ENCODE assay signal across 8 mouse cellular contexts in the genomic region with DNA sequence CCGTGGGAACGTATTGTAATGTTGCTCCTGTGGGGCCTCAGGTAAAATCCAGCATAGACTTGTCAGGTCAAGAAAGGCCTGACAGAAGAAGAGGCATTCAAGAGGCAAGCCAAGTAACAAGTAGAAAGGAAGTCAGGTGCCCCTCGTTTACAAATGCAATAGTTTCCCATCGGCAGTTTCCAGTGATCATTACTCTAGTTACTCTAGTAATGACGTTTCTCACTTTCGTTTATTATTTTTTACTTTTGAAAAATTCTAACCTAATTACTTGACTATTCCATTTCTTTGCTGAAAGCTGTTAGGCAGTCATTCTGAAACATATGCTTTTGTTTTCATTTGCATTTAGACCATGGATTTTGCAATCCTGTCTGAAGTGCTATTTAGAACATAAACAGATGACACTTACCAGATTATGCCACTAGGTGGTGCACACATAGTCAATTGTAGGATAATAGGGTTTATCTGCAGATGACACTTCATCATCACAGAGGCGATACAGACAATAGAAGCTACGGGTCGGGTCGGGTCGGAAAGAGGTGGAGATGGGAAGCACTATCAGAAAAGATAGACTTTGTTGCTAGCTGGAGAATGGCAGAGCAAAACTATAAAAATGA.
DNase-seq lines count a peak whose midpoint lies in the region; ATAC-seq and TF ChIP-seq lines count a peak whose summit lies in the region.
"Had no signal": no experiment of that assay in that cellular context is flagged by ENCODE, and none has a peak within 500 bp of the region (broad histone marks: within the 10 kb centered on the region; RNA-seq: fewer than 3 reads in every experiment).

No protein-coding gene starts in this region.

- H3K27ac ChIP-seq in kidney, adult 2 months (ENCODE audit: insufficient read depth, low read depth, low read length), result no peak overlapping the region
- H3K27ac ChIP-seq in MEL (ENCODE audit: control insufficient read depth, low read depth, low read length), result no peak overlapping the region
- H3K27ac ChIP-seq in forebrain, embryonic 16.5 days (ENCODE audit: low read length), result no peak overlapping the region
- H3K27ac ChIP-seq: limb, embryonic 12.5 days had no signal

- TF ChIP-seq RAD21 in MEL (IDR thresholded peaks at IDR 0.05; ENCODE audit: low read depth, low read length), result no peak

- no peaks in the 10 kb centered on the region for H3K4me1 ChIP-seq in kidney, adult 2 months (ENCODE audit: control insufficient read depth, insufficient read depth, low read length)
- H3K4me1 ChIP-seq in MEL (ENCODE audit: control insufficient read depth in 1 of 2, insufficient read depth in 2 of 2, low read length in 2 of 2), result no peaks in the 10 kb centered on the region
- H3K4me1 ChIP-seq in forebrain, embryonic 16.5 days (replicated peaks; ENCODE audit: control insufficient read depth, insufficient read depth, low read length), result no peaks in the 10 kb centered on the region
- H3K4me1 ChIP-seq: limb, embryonic 12.5 days had no signal

- no peaks in the 10 kb centered on the region for H3K36me3 ChIP-seq in kidney, adult 2 months (ENCODE audit: control insufficient read depth, insufficient read depth, low read length)
- no peaks in the 10 kb centered on the region for H3K36me3 ChIP-seq in MEL (ENCODE audit: control insufficient read depth in 1 of 2, insufficient read depth in 2 of 2, low read length in 2 of 2)
- no peaks in the 10 kb centered on the region for H3K36me3 ChIP-seq in forebrain, embryonic 16.5 days (ENCODE audit: control insufficient read depth, insufficient read depth)
- H3K36me3 ChIP-seq: limb, embryonic 12.5 days had no signal

- H3K4me2 ChIP-seq in forebrain, embryonic 16.5 days (ENCODE audit: low read length), result no peak overlapping the region
- H3K4me2 ChIP-seq: limb, embryonic 12.5 days had no signal

- no peaks in the 10 kb centered on the region for H3K79me2 ChIP-seq in MEL (ENCODE audit: control insufficient read depth, insufficient read depth, low read length, poor library complexity)

- DNase-seq in kidney, adult 2 months, result peak; percentile 58
- no peak for DNase-seq in kidney, adult 11 months
- peak; percentile 81 for DNase-seq in A20 (ENCODE audit: low read depth, low spot score)
- peak; percentile 14 for DNase-seq in MEL (ENCODE audit: low read depth, low spot score)
- peak; percentile 62 for DNase-seq in lung, postnatal 10 days
- DNase-seq in thymus, postnatal 4 days, result peak; percentile 12

- no peak overlapping the region for H3K9ac ChIP-seq in MEL (ENCODE audit: control insufficient read depth, low read depth, low read length, poor library complexity, severe bottlenecking)
- no peak overlapping the region for H3K9ac ChIP-seq in forebrain, embryonic 16.5 days (replicated peaks; ENCODE audit: low read depth, low read length)
- H3K9ac ChIP-seq: limb, embryonic 12.5 days had no signal

- no peak for TF ChIP-seq CTCF in kidney, adult 2 months (conservative IDR thresholded peaks at IDR 0.05; ENCODE audit: insufficient read depth, insufficient read length, low read depth, low read length)
- peak in 2 of 3 experiments; percentile 11 to 34; a peak in 2 of 6 replicates for TF ChIP-seq CTCF in MEL (IDR thresholded peaks at IDR 0.05 in 2 of 3, conservative IDR thresholded peaks at IDR 0.05 in 1 of 3; ENCODE audit: control insufficient read depth in 1 of 3, insufficient read depth in 1 of 3, low read depth in 2 of 3, low read length in 3 of 3, poor library complexity in 1 of 3, severe bottlenecking in 1 of 3)

- TF ChIP-seq POLR2A in kidney, adult 2 months (IDR thresholded peaks at IDR 0.05; ENCODE audit: low read depth, low read length), result no peak
- TF ChIP-seq POLR2A in MEL (IDR thresholded peaks at IDR 0.05; ENCODE audit: control insufficient read depth in 1 of 2, insufficient read depth in 1 of 2, low read depth in 1 of 2, low read length in 2 of 2, poor library complexity in 1 of 2), result no peak

- peak; percentile 70; the same call in 1 of the 2 replicates for ATAC-seq in forebrain, embryonic 16.5 days

- 55% methylated on average over 11 of the region's 11 CpGs for WGBS in kidney, adult 2 months
- WGBS in forebrain, embryonic 16.5 days, result 64% methylated on average over 11 of the region's 11 CpGs

- no peaks in the 10 kb centered on the region for H3K9me3 ChIP-seq in MEL (replicated peaks; ENCODE audit: insufficient read depth, low read length)
- H3K9me3 ChIP-seq in forebrain, embryonic 16.5 days (ENCODE audit: control insufficient read depth, low read length), result no peaks in the 10 kb centered on the region
- H3K9me3 ChIP-seq: limb, embryonic 12.5 days had no signal

- no peak for TF ChIP-seq EP300 in MEL (IDR thresholded peaks at IDR 0.05; ENCODE audit: low read depth in 1 of 2, low read length in 2 of 2)

- no peaks in the 10 kb centered on the region for H3K27me3 ChIP-seq in kidney, adult 2 months (replicated peaks; ENCODE audit: control insufficient read depth, insufficient read depth, low read length)
- H3K27me3 ChIP-seq in MEL (ENCODE audit: control insufficient read depth in 1 of 2, insufficient read depth in 2 of 2, low read length in 2 of 2), result no peaks in the 10 kb centered on the region
- no peaks in the 10 kb centered on the region for H3K27me3 ChIP-seq in forebrain, embryonic 16.5 days (replicated peaks; ENCODE audit: control insufficient read depth, insufficient read depth, low read length)
- H3K27me3 ChIP-seq: limb, embryonic 12.5 days had no signal

- H3K4me3 ChIP-seq in kidney, adult 2 months (ENCODE audit: insufficient read depth, low read depth, low read length), result no peak overlapping the region
- H3K4me3 ChIP-seq in MEL (ENCODE audit: control insufficient read depth in 1 of 2, insufficient read depth in 1 of 2, low read depth in 2 of 2, low read length in 2 of 2), result no peak overlapping the region
- no peak overlapping the region for H3K4me3 ChIP-seq in forebrain, embryonic 16.5 days (replicated peaks; ENCODE audit: low read length)
- H3K4me3 ChIP-seq: limb, embryonic 12.5 days had no signal

TF ChIP-seq in MEL, 35 proteins besides CTCF, POLR2A, EP300 and RAD21:
- TF ChIP-seq SMC3 (IDR thresholded peaks at IDR 0.05; ENCODE audit: low read depth, low read length) (peak; percentile 30), GATA1 (IDR thresholded peaks at IDR 0.05; ENCODE audit: low read depth, low read length) (no peak)
